Mouse (Mus musculus) adrenal gland, adult 2 months (tissue): ENCODE results near the gene Spta1. TPM values are rescaled to one million over a fixed set of nuclear protein-coding genes. Genes with fewer than 3 reads are reported as not detected.

Experiments used
- DNase-seq: peaks from one replicate; pipeline ENCODE4 v3.0.0; 2021
- long read RNA-seq: library from polyadenylated mRNA; stranded (forward); transcript quantifications from one replicate; pipeline ENCODE4 v2.0.0, GENCODE M21; 2021
- polyA plus RNA-seq: library from polyadenylated mRNA; depleted of rRNA; stranded (reverse); fragments of >200 nt; gene quantifications from 2 replicates; pipeline ENCODE4 v1.2.3, GENCODE M21; 2012; rRNA removed
- total RNA-seq, 2 experiments: library from RNA; stranded (reverse); gene quantifications; 2 replicates each; pipeline ENCODE4 v1.2.3; 2021

Spta1 gene
- total RNA-seq (under 1 TPM; 0.46 to 0.52 TPM), polyA plus RNA-seq (0.02 TPM in 1 of 2 replicates, not detected in the other)
- long read RNA-seq: 0 reads

- no peak for DNase-seq
These were observed at the start of gene Spta1 for GRCm38 (mm10) chr1:174172605-174173004. Gene Spta1 (plus strand): TSS chr1:174172776.

DNA sequence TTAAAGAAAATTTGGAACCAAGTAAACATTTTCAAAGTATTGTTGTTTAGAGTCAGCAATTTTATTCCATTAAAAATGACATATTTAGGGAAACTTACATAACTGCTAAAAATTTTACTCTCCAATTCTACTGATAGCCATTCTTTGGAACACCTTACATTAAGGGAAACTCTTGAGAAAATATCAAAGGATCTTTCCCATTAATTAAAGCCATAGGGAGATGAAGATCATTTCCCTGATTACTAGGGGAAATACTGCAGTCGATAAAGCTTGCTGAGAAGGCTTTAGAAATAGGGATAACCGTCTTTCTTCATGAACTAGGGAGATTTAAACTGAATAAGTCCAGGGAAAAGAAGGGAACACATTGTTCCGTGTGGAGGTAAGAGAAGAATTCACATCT, 41.4 kb upstream of the Spta1 start, which contains the start of gene Olfr424:
Olfr424 (plus strand) TSS at position 301 of the 400 bp plus-strand sequence.
- no peak for DNase-seq

- DNase-seq: no peak
These were observed 40.6 kb upstream of the Spta1 start for GRCm38 (mm10) chr1:174131999-174132398.

- DNase-seq: no peak
These were observed 31.2 kb upstream of the Spta1 start for GRCm38 (mm10) chr1:174141384-174141783.

- DNase-seq: no peak
These were observed 25.9 kb upstream of the Spta1 start for GRCm38 (mm10) chr1:174146696-174147095.

GRCm38 (mm10) chr1:174149289-174149688, 23.3 kb upstream of the Spta1 start:
- DNase-seq: no peak

- no peak for DNase-seq
These were observed 17.2 kb upstream of the Spta1 start, which contains the start of gene Olfr420 for GRCm38 (mm10) chr1:174155333-174155732. Gene Olfr420 (plus strand): TSS chr1:174155633.

GRCm38 (mm10) chr1:174157622-174158021, 15.0 kb upstream of the Spta1 start:
- no peak for DNase-seq

- DNase-seq: no peak
These were observed 14.1 kb upstream of the Spta1 start for GRCm38 (mm10) chr1:174158512-174158911.

DNA sequence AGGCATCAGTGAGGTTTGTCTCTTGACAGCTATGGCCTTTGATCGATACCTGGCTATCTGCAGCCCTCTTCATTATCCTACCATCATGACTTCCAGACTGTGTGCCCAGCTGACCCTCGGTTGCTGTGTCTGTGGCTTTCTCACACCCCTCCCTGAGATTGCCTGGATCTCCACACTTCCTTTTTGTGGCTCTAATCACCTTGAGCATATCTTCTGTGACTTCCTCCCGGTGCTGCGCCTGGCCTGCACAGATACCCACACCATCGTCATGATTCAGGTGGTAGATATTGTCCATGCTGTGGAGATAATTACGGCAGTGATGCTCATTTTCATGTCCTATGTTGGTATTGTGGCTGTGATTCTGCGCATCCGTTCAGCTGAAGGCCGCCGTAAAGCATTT, 13.5 kb upstream of the Spta1 start:
- DNase-seq: no peak

DNA sequence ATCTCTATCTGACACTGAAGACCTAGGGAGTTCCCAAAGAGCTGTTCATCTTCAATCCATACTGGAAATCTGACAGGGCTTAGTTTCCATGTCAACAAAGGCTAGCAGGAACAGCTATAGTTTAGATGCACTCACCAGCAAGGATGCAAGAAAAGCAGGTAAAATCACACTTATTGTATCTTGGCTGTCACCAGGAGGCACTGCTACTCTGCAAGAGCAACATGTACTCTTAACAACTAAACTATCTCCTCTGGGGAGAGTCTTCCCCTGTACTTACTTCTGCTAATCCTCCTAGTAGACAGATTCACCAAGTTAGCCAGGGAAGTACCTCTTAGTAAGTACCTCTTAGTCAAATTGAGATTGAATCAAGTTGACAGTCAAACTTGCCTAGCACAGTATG, 3.6 kb upstream of the Spta1 start:
- no peak for DNase-seq

GRCm38 (mm10) chr1:174170706-174171501, 1.7 kb upstream of the Spta1 start:
- DNase-seq: no peak

- no peak for DNase-seq
These were observed 1.0 kb upstream of the Spta1 start for GRCm38 (mm10) chr1:174171537-174171936.

DNA sequence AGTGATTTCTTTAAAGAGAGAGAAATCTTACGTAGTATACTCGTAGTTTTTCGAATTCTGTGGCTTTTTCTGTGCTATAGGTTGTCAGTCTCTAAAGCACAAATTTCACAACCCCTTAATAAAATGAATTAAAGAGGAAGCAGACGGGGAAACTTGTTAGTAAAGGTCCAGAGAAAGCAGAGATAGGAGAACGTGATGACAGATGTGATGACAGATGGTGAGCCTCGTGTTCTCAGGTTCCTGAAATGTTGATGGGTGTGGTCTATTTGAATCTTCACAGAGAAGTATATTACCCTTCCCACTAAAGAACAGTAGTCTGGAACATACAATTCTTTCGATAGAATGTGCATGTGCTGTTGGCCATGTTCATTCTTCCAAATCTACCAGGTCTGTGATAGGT, 32.1 kb downstream of the Spta1 start:
- DNase-seq: no peak

DNA sequence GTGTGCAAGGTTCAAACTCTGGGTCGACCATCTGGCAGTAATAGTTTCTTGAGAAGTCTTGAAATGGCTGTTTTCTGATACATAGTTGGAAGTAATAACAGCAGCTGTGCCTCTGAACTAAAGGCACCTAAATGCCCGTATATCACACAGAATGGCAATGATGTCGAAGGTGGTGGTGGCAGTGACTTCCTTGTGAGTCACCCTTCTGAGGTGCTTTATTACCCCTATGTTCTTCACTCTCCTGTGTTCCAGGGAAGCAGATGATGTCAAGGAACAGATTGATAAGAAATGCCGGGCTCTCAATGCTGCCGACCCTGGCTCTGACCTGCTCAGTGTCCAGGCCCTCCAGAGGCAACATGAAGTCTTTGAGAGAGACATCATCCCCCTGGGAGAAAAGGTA, 39.7 kb downstream of the Spta1 start:
- no peak for DNase-seq

DNA sequence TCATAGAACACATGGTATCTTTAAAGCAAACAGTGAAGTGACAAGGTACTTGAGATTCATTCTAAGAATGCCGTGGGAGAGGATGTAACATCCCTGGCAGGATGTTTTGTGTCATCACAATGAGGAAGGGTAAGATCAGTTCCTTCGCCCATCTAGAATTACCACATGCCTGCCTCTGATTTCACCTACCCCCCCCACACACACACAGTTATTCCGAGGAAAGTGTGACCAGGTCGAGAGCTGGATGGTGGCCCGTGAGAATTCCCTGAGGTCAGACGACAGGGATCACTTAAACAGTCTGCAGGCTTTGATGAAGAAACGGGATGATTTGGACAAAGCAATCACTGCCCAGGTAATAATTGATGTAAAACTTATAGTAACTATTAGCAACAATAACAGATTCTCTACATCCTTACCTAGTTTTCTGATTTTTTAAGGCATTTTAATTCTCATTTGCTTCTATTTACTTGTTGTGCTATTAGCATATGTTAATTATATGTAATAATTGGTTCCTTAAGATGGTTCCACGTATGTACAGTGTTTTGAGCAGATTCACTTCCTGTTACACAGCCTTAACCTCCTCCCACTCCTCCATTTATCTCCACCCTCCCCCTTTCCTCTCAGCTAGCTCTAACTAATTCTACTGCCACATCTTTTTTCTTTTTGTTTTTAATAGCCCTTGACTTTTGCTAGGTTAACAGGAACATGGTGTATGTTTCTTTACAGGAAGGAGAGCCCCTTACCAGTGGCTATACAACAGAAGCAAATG, 42.9 kb downstream of the Spta1 start:
- DNase-seq: no peak

GRCm38 (mm10) chr1:174216528-174217204, 44.1 kb downstream of the Spta1 start:
- DNase-seq: no peak

- DNase-seq: no peak
These were observed 67.3 kb downstream of the Spta1 start for GRCm38 (mm10) chr1:174239916-174240315.

- DNase-seq: no peak
These were observed 72.0 kb downstream of the Spta1 start for GRCm38 (mm10) chr1:174244621-174245020.

DNA sequence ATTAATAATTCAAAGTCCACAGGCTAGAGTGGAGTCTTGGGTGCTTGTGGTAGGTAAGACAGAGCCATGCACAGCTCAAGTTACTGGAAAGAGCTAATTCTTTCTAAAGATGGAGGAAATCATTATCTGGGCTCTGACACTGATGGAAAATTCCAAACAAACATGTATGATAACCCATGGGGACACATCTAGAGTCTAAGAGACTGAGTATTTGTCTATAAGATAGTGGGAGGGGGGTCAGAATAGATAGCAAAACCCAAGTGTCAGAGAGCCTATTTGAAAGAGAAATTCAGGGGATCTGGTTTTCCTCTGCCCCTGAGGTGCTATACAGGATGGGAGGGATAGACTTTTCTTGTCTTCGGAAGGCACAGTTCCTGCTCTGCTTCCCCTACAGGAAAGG, 73.5 kb downstream of the Spta1 start:
- no peak for DNase-seq

DNA sequence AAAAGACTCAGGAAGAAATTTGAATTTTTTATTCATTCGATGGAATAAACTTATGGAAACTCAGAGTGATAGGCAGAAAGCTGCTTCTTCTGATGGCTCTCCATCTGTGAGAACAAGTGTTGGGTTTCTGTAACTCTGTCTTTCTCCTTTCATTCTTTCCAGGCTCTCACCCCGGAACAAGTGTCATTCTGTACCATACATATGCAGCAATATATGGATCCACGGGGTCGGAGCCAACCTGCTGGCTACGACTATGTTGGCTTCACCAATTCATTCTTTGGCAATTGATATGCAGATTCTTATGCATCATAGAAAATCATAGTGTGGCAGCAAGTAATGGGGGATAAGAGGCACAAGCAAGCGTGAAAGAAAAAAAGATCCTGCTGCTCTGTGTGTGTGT, 74.6 kb downstream of the Spta1 start:
- no peak for DNase-seq

GRCm38 (mm10) chr1:174250376-174250775, 77.8 kb downstream of the Spta1 start:
- no peak for DNase-seq

DNA sequence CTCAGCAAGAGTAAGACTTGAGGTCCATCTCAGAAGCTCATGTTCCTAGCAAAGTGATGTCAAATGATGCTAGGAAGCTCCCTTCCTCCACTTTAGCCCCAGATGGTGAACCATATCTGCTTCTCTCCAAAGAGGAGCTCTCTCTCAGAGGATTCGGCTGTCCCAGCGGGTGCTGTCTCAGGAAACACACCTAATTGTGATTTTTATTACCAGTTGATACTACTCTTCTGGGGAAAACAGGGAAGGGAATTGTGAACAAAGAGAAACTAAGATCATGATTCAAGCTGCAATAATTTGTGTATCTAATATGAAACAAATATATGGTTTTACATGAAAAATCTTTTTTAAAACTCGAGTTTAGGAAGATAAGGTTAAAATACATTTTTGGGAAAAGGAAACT, 79.4 kb downstream of the Spta1 start, which contains the start of gene Olfr419:
Olfr419 (minus strand) TSS at position 101 of the 400 bp plus-strand sequence.
- DNase-seq: no peak
